Comparison of ENCODE assay signal across 24 mouse cellular contexts in genomic region chr3:67499406-67499791, GRCm38 (mm10). TPM values are rescaled to one million over a fixed set of nuclear protein-coding genes. Genes with fewer than 3 reads are reported as not detected.
DNase-seq lines count a peak whose midpoint lies in the region; ATAC-seq and TF ChIP-seq lines count a peak whose summit lies in the region.
"Had no signal": no experiment of that assay in that cellular context is flagged by ENCODE, and none has a peak within 500 bp of the region (broad histone marks: within the 10 kb centered on the region; RNA-seq: fewer than 3 reads in every experiment).

No protein-coding gene starts in this region.

- no peaks in the 10 kb centered on the region for H3K27me3 ChIP-seq in liver, embryonic 12.5 days (replicated peaks)
- H3K27me3 ChIP-seq in liver, postnatal 0 days (ENCODE audit: insufficient read depth, low read length), result no peaks in the 10 kb centered on the region
- H3K27me3 ChIP-seq in MEL (ENCODE audit: control insufficient read depth in 1 of 2, insufficient read depth in 2 of 2, low read length in 2 of 2), result no peaks in the 10 kb centered on the region
- no peaks in the 10 kb centered on the region for H3K27me3 ChIP-seq in liver, embryonic 14.5 days (ENCODE audit: control insufficient read depth, insufficient read depth, low read length)
- H3K27me3 ChIP-seq: CH12.LX; forebrain, embryonic 13.5 days; hindbrain, embryonic 12.5 days; hindbrain, embryonic 15.5 days; Patski had no signal

- no peaks in the 10 kb centered on the region for H3K36me3 ChIP-seq in liver, embryonic 12.5 days
- H3K36me3 ChIP-seq in liver, postnatal 0 days (replicated peaks; ENCODE audit: insufficient read depth, low read length), result no peaks in the 10 kb centered on the region
- peaks cover 0 to 5% of the 10 kb centered on the region in 2 experiments; a peak in 1 of 4 replicates for H3K36me3 ChIP-seq in MEL (ENCODE audit: control insufficient read depth in 1 of 2, insufficient read depth in 2 of 2, low read length in 2 of 2)
- H3K36me3 ChIP-seq in liver, embryonic 14.5 days (replicated peaks; ENCODE audit: control insufficient read depth, insufficient read depth, low read depth), result no peaks in the 10 kb centered on the region
- H3K36me3 ChIP-seq: forebrain, embryonic 10.5 days; hindbrain, embryonic 12.5 days; hindbrain, embryonic 15.5 days had no signal

- TF ChIP-seq EP300 in liver, postnatal 0 days (IDR thresholded peaks at IDR 0.05; ENCODE audit: low read depth), result no peak
- no peak for TF ChIP-seq EP300 in MEL (IDR thresholded peaks at IDR 0.05; ENCODE audit: low read depth in 1 of 2, low read length in 2 of 2)
- no peak for TF ChIP-seq EP300 in liver, embryonic 14.5 days (IDR thresholded peaks at IDR 0.05; ENCODE audit: low read depth)

- H3K27ac ChIP-seq in liver, embryonic 12.5 days, result no peak overlapping the region
- no peak overlapping the region for H3K27ac ChIP-seq in liver, postnatal 0 days (ENCODE audit: low read depth)
- peak overlapping the region; percentile 64 for H3K27ac ChIP-seq in MEL (ENCODE audit: control insufficient read depth, low read depth, low read length)
- H3K27ac ChIP-seq in liver, embryonic 14.5 days, result no peak overlapping the region
- H3K27ac ChIP-seq: forebrain, embryonic 10.5 days; forebrain, embryonic 13.5 days; gastrocnemius, adult 2 months; hindbrain, embryonic 12.5 days; hindbrain, embryonic 15.5 days had no signal

- no peak overlapping the region for H3K4me3 ChIP-seq in liver, embryonic 12.5 days
- no peak overlapping the region for H3K4me3 ChIP-seq in liver, postnatal 0 days (ENCODE audit: low read depth, low read length)
- peak overlapping the region in 1 of 2 experiments; percentile 35; a peak in 2 of 4 replicates for H3K4me3 ChIP-seq in MEL (ENCODE audit: control insufficient read depth in 1 of 2, insufficient read depth in 1 of 2, low read depth in 2 of 2, low read length in 2 of 2)
- no peak overlapping the region for H3K4me3 ChIP-seq in liver, embryonic 14.5 days (ENCODE audit: insufficient read depth in 1 of 2, low read depth in 2 of 2, low read length in 2 of 2)
- H3K4me3 ChIP-seq: forebrain, embryonic 10.5 days; forebrain, embryonic 13.5 days; gastrocnemius, adult 2 months; hindbrain, embryonic 12.5 days; hindbrain, embryonic 15.5 days had no signal

- TF ChIP-seq RAD21 in MEL (IDR thresholded peaks at IDR 0.05; ENCODE audit: low read depth, low read length), result no peak

- WGBS in liver, embryonic 12.5 days (ENCODE audit: insufficient replicate concordance), result 71% methylated on average over 4 of the region's 4 CpGs
- WGBS in liver, postnatal 0 days (ENCODE audit: insufficient replicate concordance), result 78% methylated on average over 4 of the region's 4 CpGs
- WGBS in liver, embryonic 14.5 days (ENCODE audit: insufficient replicate concordance), result 66% methylated on average over 4 of the region's 4 CpGs

- H3K9me3 ChIP-seq in liver, embryonic 12.5 days (replicated peaks), result no peaks in the 10 kb centered on the region; the same call in 1 of the 2 replicates
- H3K9me3 ChIP-seq in liver, postnatal 0 days (ENCODE audit: low read length), result no peaks in the 10 kb centered on the region
- no peaks in the 10 kb centered on the region for H3K9me3 ChIP-seq in MEL (replicated peaks; ENCODE audit: insufficient read depth, low read length)
- no peaks in the 10 kb centered on the region for H3K9me3 ChIP-seq in liver, embryonic 14.5 days (ENCODE audit: control insufficient read depth, low read length)
- H3K9me3 ChIP-seq: forebrain, embryonic 13.5 days; hindbrain, embryonic 12.5 days; hindbrain, embryonic 15.5 days had no signal

- DNase-seq in liver, postnatal 0 days, result no peak
- DNase-seq in MEL (ENCODE audit: low read depth, low spot score), result no peak
- no peak for DNase-seq in liver, embryonic 14.5 days (ENCODE audit: low read depth in 3 of 3, low spot score in 3 of 3)
- no peak for DNase-seq in frontal cortex, adult 2 months (ENCODE audit: extremely low spot score in 1 of 2, low spot score in 1 of 2)
- DNase-seq in layer of hippocampus, postnatal 25 days (ENCODE audit: extremely low spot score in 1 of 2, low spot score in 1 of 2), result no peak
- DNase-seq: adrenal gland, postnatal 10 days; adrenal gland, postnatal 36 days; B cell, adult 2 months; cerebellum, adult 18-20 months; cerebellum, adult 9-10 months; cerebellum, postnatal 14 days; gastrocnemius, adult 2 months; gastrocnemius, postnatal 14 days; heart, adult 11 months had no signal

- H3K4me1 ChIP-seq in liver, embryonic 12.5 days, result 0 out of 2 replicates have a peak, but pooled peaks cover 8% of the 10 kb centered on the region
- H3K4me1 ChIP-seq in liver, postnatal 0 days (ENCODE audit: insufficient read depth), result no peaks in the 10 kb centered on the region
- H3K4me1 ChIP-seq in MEL (ENCODE audit: control insufficient read depth in 1 of 2, insufficient read depth in 2 of 2, low read length in 2 of 2), result peaks cover 0 to 17% of the 10 kb centered on the region in 2 experiments; a peak in 2 of 4 replicates
- peaks cover 0 to 7% of the 10 kb centered on the region in 2 experiments; a peak in 2 of 4 replicates for H3K4me1 ChIP-seq in liver, embryonic 14.5 days (replicated peaks; ENCODE audit: control insufficient read depth in 2 of 2, insufficient read depth in 2 of 2, low read length in 1 of 2)
- H3K4me1 ChIP-seq: hindbrain, embryonic 12.5 days; hindbrain, embryonic 15.5 days had no signal

- TF ChIP-seq POLR2A in MEL (IDR thresholded peaks at IDR 0.05; ENCODE audit: control insufficient read depth in 1 of 2, insufficient read depth in 1 of 2, low read depth in 1 of 2, low read length in 2 of 2, poor library complexity in 1 of 2), result no peak

- no peaks in the 10 kb centered on the region for H3K79me2 ChIP-seq in MEL (ENCODE audit: control insufficient read depth, insufficient read depth, low read length, poor library complexity)

- no peak overlapping the region for H3K9ac ChIP-seq in liver, embryonic 12.5 days
- H3K9ac ChIP-seq in liver, postnatal 0 days (replicated peaks), result no peak overlapping the region
- 0 out of 2 replicates have a peak overlapping the region, but pooled peaks have one; percentile 4 for H3K9ac ChIP-seq in MEL (ENCODE audit: control insufficient read depth, low read depth, low read length, poor library complexity, severe bottlenecking)
- no peak overlapping the region for H3K9ac ChIP-seq in liver, embryonic 14.5 days (replicated peaks)
- H3K9ac ChIP-seq: forebrain, embryonic 13.5 days; hindbrain, embryonic 12.5 days; hindbrain, embryonic 15.5 days had no signal

- peak; percentile 47; the same call in 1 of the 2 replicates for ATAC-seq in liver, embryonic 12.5 days
- no peak for ATAC-seq in liver, postnatal 0 days
- ATAC-seq in liver, embryonic 14.5 days (ENCODE audit: insufficient read depth), result peak; percentile 62; the same call in 1 of the 2 replicates
- ATAC-seq: forebrain, embryonic 13.5 days; forebrain, embryonic 16.5 days; Patski had no signal

- no peak for TF ChIP-seq CTCF in liver, postnatal 0 days (IDR thresholded peaks at IDR 0.05; ENCODE audit: low read depth)
- TF ChIP-seq CTCF in MEL (IDR thresholded peaks at IDR 0.05 in 2 of 3, conservative IDR thresholded peaks at IDR 0.05 in 1 of 3; ENCODE audit: control insufficient read depth in 1 of 3, insufficient read depth in 1 of 3, low read depth in 2 of 3, low read length in 3 of 3, poor library complexity in 1 of 3, severe bottlenecking in 1 of 3), result no peak
- TF ChIP-seq CTCF in liver, embryonic 14.5 days (IDR thresholded peaks at IDR 0.05; ENCODE audit: low read depth), result no peak

- no peak overlapping the region for H3K4me2 ChIP-seq in liver, embryonic 12.5 days
- no peak overlapping the region for H3K4me2 ChIP-seq in liver, postnatal 0 days (ENCODE audit: low read depth, low read length)
- no peak overlapping the region for H3K4me2 ChIP-seq in liver, embryonic 14.5 days (ENCODE audit: low read depth)
- H3K4me2 ChIP-seq: forebrain, embryonic 13.5 days; heart, embryonic 11.5 days; hindbrain, embryonic 12.5 days; hindbrain, embryonic 15.5 days had no signal

TF ChIP-seq in MEL, 35 proteins besides CTCF, POLR2A, EP300 and RAD21 (continues in another document):
- TF ChIP-seq E2F4 (IDR thresholded peaks at IDR 0.05; ENCODE audit: borderline replicate concordance, low read depth, low read length) (no peak), ZNF384 (IDR thresholded peaks at IDR 0.05; ENCODE audit: low read depth, low read length) (no peak), KAT2A (conservative IDR thresholded peaks at IDR 0.05; ENCODE audit: low read depth, low read length) (no peak), MXI1 (IDR thresholded peaks at IDR 0.05; ENCODE audit: low read depth, low read length) (peak; percentile 52; the same call in 1 of the 2 replicates), ZC3H11A (IDR thresholded peaks at IDR 0.05; ENCODE audit: low read depth, low read length) (no peak), SMC3 (IDR thresholded peaks at IDR 0.05; ENCODE audit: low read depth, low read length) (no peak), NRF1 (IDR thresholded peaks at IDR 0.05; ENCODE audit: insufficient read depth, low read depth, low read length, poor library complexity, severe bottlenecking) (no peak), UBTF (IDR thresholded peaks at IDR 0.05; ENCODE audit: borderline replicate concordance, insufficient read depth, low read depth, low read length) (no peak), CHD2 (IDR thresholded peaks at IDR 0.05; ENCODE audit: low read length) (no peak)

RNA-seq across cellular contexts. Expression of gene Rarres1, which starts 15.9 kb away (rescaled TPM):
- polyA plus RNA-seq in liver, embryonic 12.5 days (2016; fragmentation: Nextera tagmentation; extraction: Ambion mirVana), result 1.6 and 2.3 TPM in 2 replicates
- 11.0 and 12.7 TPM in 2 replicates for polyA plus RNA-seq in liver, postnatal 0 days (2015; fragmentation: Nextera tagmentation; extraction: Ambion mirVana)
- not detected in 2 replicates for total RNA-seq in MEL (2012; rRNA removed)
- polyA plus RNA-seq in MEL (2012; ENCODE audit: insufficient read depth in 1 of 2, insufficient read length in 2 of 2, low read depth in 1 of 2, low replicate concordance in 2 of 2, missing spikeins in 1 of 2), result not detected
- 1.3 TPM in 2 replicates for polyA plus RNA-seq in liver, embryonic 14.5 days (2012; rRNA removed)
- polyA plus RNA-seq in liver, embryonic 14.5 days (2014; fragmentation: Nextera tagmentation; extraction: Ambion mirVana), result 1.5 and 2.2 TPM in 2 replicates
- 1.2 and 1.7 TPM in 2 replicates for polyA plus RNA-seq in frontal cortex, adult 2 months (2012; rRNA removed)
- 1 to 10 TPM; 1.2 to 1.7 TPM for total RNA-seq in layer of hippocampus, postnatal 25 days (2021)
- total RNA-seq: hematopoietic stem cell, adult 5-6 weeks had no signal
- polyA plus RNA-seq: Patski had no signal

RNA-seq across cellular contexts. Expression of gene Lxn, which starts 35.7 kb away (rescaled TPM):
- 16.8 and 17.7 TPM in 2 replicates for polyA plus RNA-seq in liver, embryonic 12.5 days (2016; fragmentation: Nextera tagmentation; extraction: Ambion mirVana)
- 9.0 and 9.9 TPM in 2 replicates for polyA plus RNA-seq in liver, postnatal 0 days (2015; fragmentation: Nextera tagmentation; extraction: Ambion mirVana)
- total RNA-seq in MEL (2012; rRNA removed), result not detected in 2 replicates
- under 1 TPM in 1 of 2 experiments, not detected in 1; 0.26 TPM for polyA plus RNA-seq in MEL (2012; ENCODE audit: insufficient read depth in 1 of 2, insufficient read length in 2 of 2, low read depth in 1 of 2, low replicate concordance in 2 of 2, missing spikeins in 1 of 2)
- 2.4 and 4.1 TPM in 2 replicates for polyA plus RNA-seq in liver, embryonic 14.5 days (2012; rRNA removed)
- polyA plus RNA-seq in liver, embryonic 14.5 days (2014; fragmentation: Nextera tagmentation; extraction: Ambion mirVana), result 9.9 and 10.2 TPM in 2 replicates
- polyA plus RNA-seq in frontal cortex, adult 2 months (2012; rRNA removed), result 76.4 and 78.9 TPM in 2 replicates
- 10 to 100 TPM; 50.3 to 52.2 TPM for total RNA-seq in layer of hippocampus, postnatal 25 days (2021)
